Mouse (Mus musculus) lung, adult 2 months (tissue): ENCODE results near the gene D16Ertd472e.

Source experiments
- CTCF ChIP-seq: fragments of 200-500 bp; IDR thresholded peaks from 2 replicates; pipeline ENCODE4 v1.5.1; 2011; ENCODE audit warnings: mild to moderate bottlenecking, low read length, control low read depth; ENCODE audit not compliant: insufficient read depth
- POLR2A ChIP-seq: fragments of 200-500 bp; IDR thresholded peaks from 2 replicates; pipeline ENCODE4 v1.6.1; 2011; ENCODE audit warnings: low read depth, mild to moderate bottlenecking, control low read depth, low read length, borderline replicate concordance; ENCODE audit errors: extremely low read depth

DNA sequence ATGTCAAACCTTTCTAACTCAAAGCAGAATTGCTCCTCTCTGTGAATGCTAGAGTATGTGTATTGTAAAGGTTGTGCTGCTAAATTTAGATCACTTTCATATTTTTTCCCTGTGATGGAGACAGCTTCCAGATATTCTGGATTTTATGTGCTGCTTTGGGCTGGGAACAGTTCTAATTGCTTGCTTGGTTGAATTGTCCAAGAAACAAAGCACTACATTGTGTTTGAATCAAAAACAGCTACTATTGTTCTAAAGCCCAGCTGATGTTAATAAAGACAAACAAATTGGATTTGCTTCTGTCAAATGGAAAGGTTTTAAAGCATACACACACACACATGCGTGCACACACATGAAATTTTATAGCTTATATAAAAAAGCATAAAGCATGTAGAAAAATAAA lies 22.4 kb upstream of the D16Ertd472e start:
- TF ChIP-seq POLR2A = no peak
- no peak for TF ChIP-seq CTCF
